Mouse (Mus musculus) liver (tissue): ENCODE measurements at regions not wholly inside any gene's neighbourhood (a gene's known extent, or its start where the extent isn't known, plus 50 kb on each side); places are given as distances from the start of the nearest gene placed in this dataset.

Source experiments
- DNase-seq: peaks from one replicate; pipeline ENCODE4 v3.0.0-alpha.2; 2020; ENCODE audit warnings: mixed read lengths

DNA sequence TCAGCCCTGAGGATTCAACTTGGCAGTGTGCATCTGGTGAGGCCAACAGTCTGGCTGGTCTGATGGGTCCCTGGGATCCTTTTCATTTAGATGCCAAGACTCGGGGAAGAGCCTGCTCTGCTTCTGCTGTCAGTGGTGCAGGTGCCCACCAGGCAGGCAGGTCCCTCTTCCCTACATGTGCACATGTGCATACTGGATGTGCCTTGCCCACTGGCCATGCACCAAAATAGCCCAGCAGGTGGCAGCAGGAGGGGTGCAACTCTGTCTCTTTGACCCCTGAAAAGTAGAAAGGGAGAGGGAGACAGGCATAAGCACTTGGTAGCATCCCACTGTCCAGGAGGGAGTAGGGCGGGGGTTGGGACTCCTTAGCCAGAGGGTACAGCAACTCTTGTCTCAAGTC, 116.2 kb upstream of the Bank1 start:
- no peak for DNase-seq

GRCm38 (mm10) chr3:136439907-136440645, 114.2 kb upstream of the Bank1 start:
- no peak for DNase-seq

- DNase-seq: no peak
Observed at GRCm38 (mm10) chr3:136439350-136439749, 113.5 kb upstream of the Bank1 start.

- DNase-seq: no peak
Observed at GRCm38 (mm10) chr3:136434407-136434806, 108.5 kb upstream of the Bank1 start.

GRCm38 (mm10) chr3:136432072-136432471, 106.2 kb upstream of the Bank1 start:
- DNase-seq: no peak

GRCm38 (mm10) chr3:136427427-136427826, 101.6 kb upstream of the Bank1 start:
- DNase-seq: no peak

GRCm38 (mm10) chr3:136426539-136427194, 100.8 kb upstream of the Bank1 start:
- DNase-seq: peak; percentile 11

GRCm38 (mm10) chr3:136421969-136422614, 96.2 kb upstream of the Bank1 start:
- DNase-seq: no peak

DNA sequence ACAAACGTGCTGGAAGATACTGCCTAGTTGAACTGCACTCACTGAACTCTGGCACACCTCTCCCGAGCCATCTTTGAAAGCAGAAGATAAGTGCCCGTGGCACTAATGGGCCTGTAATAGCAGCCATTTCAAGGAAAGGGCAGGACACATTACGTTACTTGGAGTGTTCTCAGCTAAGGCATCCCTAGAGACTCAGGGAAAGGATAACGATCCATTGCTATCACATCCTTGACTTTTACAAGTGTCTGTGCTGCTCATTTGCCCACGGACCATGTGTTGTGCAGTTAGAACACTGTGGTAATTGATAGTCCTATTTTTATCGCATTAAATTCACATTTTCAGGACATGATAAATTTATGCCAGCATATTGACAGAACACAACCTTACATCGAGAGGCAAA, 79.7 kb upstream of the Bank1 start:
- no peak for DNase-seq

DNA sequence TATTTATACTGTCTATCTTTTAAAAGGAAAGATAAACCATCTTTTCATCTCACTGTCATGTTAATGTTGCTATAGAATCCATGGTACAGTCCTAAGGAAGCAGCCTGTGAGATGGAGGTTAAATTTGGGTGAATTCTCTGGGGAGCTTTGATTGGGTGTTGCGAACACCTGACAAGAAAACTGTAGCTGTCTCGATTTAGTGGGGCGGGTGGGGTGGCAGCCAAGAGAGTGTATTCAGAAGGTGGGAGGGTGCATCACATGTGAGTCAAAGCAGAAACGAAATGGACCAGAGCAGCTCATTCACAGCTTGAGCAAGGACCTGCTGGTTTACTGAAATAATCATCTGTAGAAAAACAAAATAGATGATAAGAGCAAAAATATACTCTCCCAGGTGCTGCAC, 57.4 kb upstream of the Bank1 start:
- no peak for DNase-seq

DNA sequence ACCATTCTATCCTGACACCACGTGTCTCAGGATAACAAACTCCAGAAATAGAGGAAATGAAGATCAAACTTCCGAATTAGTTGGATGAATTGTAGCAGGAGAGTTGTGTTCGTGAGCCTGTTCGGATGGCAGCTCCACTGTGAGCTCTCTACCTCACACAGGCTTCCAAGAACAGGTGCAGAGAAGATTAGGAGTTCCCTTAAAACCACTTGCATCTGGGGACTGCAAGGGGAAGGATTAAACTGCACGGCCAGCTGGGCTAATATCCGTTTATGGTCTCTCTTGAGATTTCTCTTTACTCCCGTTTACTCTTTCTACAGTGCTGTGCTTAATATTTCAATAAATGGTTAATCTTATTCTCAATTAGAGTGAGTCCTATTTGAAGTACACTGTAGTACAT, 54.8 kb upstream of the Bank1 start:
- no peak for DNase-seq

GRCm38 (mm10) chr3:136379741-136380398, 54.0 kb upstream of the Bank1 start:
- no peak for DNase-seq

- peak; percentile 4 for DNase-seq
Observed at GRCm38 (mm10) chr3:136376893-136377292, 51.0 kb upstream of the Bank1 start.
